Mouse (Mus musculus) lung, embryonic 14.5 days (tissue): ENCODE measurements around the gene Prkca. TPM values are rescaled to one million over a fixed set of nuclear protein-coding genes. Genes with fewer than 3 reads are reported as not detected.

ENCODE experiments used
- ATAC-seq: fragments of 200-750 bp; cut with Nextera tagmentation; 2 replicates; pipeline ENCODE4 v1.8.0; 2017; ENCODE audit warnings: mild to moderate bottlenecking, moderate TSS enrichment, moderate library complexity; ENCODE audit not compliant: insufficient read depth
- DNase-seq: peaks from one replicate; pipeline ENCODE4 v3.0.0-alpha.2; 2015
- H3K27ac ChIP-seq: fragments of 300-500 bp; sonication (generic); 2 replicates; pipeline ENCODE4 v1.5.1; 2014; ENCODE audit warnings: low read depth, mild to moderate bottlenecking, moderate library complexity
- H3K27me3 ChIP-seq: fragments of 300-500 bp; sonication (generic); 2 replicates; pipeline ENCODE4 v1.6.1; 2014; ENCODE audit warnings: low read length, control low read depth; ENCODE audit not compliant: insufficient read depth
- H3K36me3 ChIP-seq: fragments of 300-500 bp; sonication (generic); 2 replicates; pipeline ENCODE4 v1.6.1; 2014; ENCODE audit warnings: control low read depth; ENCODE audit not compliant: insufficient read depth
- H3K4me1 ChIP-seq: fragments of 300-500 bp; sonication (generic); 2 replicates; pipeline ENCODE4 v1.6.1; 2014; ENCODE audit warnings: antibody characterized with exemption, control low read depth; ENCODE audit not compliant: insufficient read depth
- H3K4me2 ChIP-seq: fragments of 300-500 bp; sonication (generic); 2 replicates; pipeline ENCODE4 v1.6.1; 2014; ENCODE audit warnings: mild to moderate bottlenecking
- H3K4me3 ChIP-seq: fragments of 300-500 bp; sonication (generic); 2 replicates; pipeline ENCODE4 v1.5.1; 2014; ENCODE audit warnings: low read depth, low read length
- H3K9ac ChIP-seq: fragments of 300-500 bp; sonication (generic); 2 replicates; pipeline ENCODE4 v1.6.1; 2014
- H3K9me3 ChIP-seq: fragments of 300-500 bp; sonication (generic); 2 replicates; pipeline ENCODE4 v1.6.1; 2016; ENCODE audit warnings: low read depth, low read length, control low read depth
- CTCF ChIP-seq: IDR thresholded peaks from 2 replicates; pipeline ENCODE4 v1.5.1; 2016; ENCODE audit warnings: antibody characterized with exemption, low read depth
- WGBS: fragments of 180-500 bp; shearing (Covaris S2); extraction: QIAGEN DNeasy Blood & Tissue Kit; methylation state at CpG from one replicate; pipeline ENCODE4 v1.1.7; 2014; 5-methylcytosine and 5-hydroxymethylcytosine counted together
- polyA plus RNA-seq: library from polyadenylated mRNA; unstranded; fragments of >200 nt; fragmentation: Nextera tagmentation; extraction: Ambion mirVana; gene quantifications from 2 replicates; pipeline ENCODE4 v1.2.1, GENCODE M21; 2014

Prkca gene
- polyA plus RNA-seq, 1 experiment from 2014 or later: 11.8 TPM

- no peaks in the 10 kb centered on the region for H3K36me3 ChIP-seq
- H3K27ac ChIP-seq: no peak overlapping the region
- DNase-seq (no peak), ATAC-seq (no peak)
- TF ChIP-seq CTCF: no peak
- H3K9ac ChIP-seq: no peak overlapping the region
- no peaks in the 10 kb centered on the region for H3K9me3 ChIP-seq
- H3K4me3 ChIP-seq: no peak overlapping the region
- H3K27me3 ChIP-seq: no peaks in the 10 kb centered on the region
- H3K4me1 ChIP-seq: no peaks in the 10 kb centered on the region
- H3K4me2 ChIP-seq: no peak overlapping the region
- WGBS: 39% methylated on average over 1 of the region's 1 CpGs
These were observed 60.8 kb downstream of the Prkca start for GRCm38 (mm10) chr11:108282850-108283459.

GRCm38 (mm10) chr11:108279748-108280373 is 63.9 kb downstream of the Prkca start:
- H3K27ac ChIP-seq: no peak overlapping the region
- no peak for TF ChIP-seq CTCF
- no peak overlapping the region for H3K4me2 ChIP-seq
- ATAC-seq (peak; percentile 52), DNase-seq (peak; percentile 46)
- peaks cover 7% of the 10 kb centered on the region; the same call in 1 of the 2 replicates for H3K4me1 ChIP-seq
- H3K36me3 ChIP-seq: no peaks in the 10 kb centered on the region
- 79% methylated on average over 1 of the region's 1 CpGs for WGBS
- no peaks in the 10 kb centered on the region for H3K27me3 ChIP-seq
- H3K4me3 ChIP-seq: no peak overlapping the region
- no peaks in the 10 kb centered on the region for H3K9me3 ChIP-seq
- H3K9ac ChIP-seq: no peak overlapping the region

GRCm38 (mm10) chr11:108277096-108277495 is 66.6 kb downstream of the Prkca start:
- TF ChIP-seq CTCF: no peak
- 73% methylated on average over 8 of the region's 8 CpGs for WGBS
- no peak overlapping the region for H3K4me3 ChIP-seq
- H3K27ac ChIP-seq: no peak overlapping the region
- H3K27me3 ChIP-seq: no peaks in the 10 kb centered on the region
- 0 out of 2 replicates have a peak, but pooled peaks have one; percentile 35 for ATAC-seq
- no peaks in the 10 kb centered on the region for H3K9me3 ChIP-seq
- peaks cover 7% of the 10 kb centered on the region; the same call in 1 of the 2 replicates for H3K4me1 ChIP-seq
- H3K9ac ChIP-seq: no peak overlapping the region
- no peak for DNase-seq
- H3K36me3 ChIP-seq: no peaks in the 10 kb centered on the region
- no peak overlapping the region for H3K4me2 ChIP-seq

GRCm38 (mm10) chr11:108276148-108276547 is 67.6 kb downstream of the Prkca start:
- no peak overlapping the region for H3K4me2 ChIP-seq
- H3K4me1 ChIP-seq: peaks cover 9% of the 10 kb centered on the region; the same call in 1 of the 2 replicates
- no peak overlapping the region for H3K4me3 ChIP-seq
- DNase-seq (peak; percentile 55), ATAC-seq (no peak)
- no peak overlapping the region for H3K27ac ChIP-seq
- H3K36me3 ChIP-seq: no peaks in the 10 kb centered on the region
- WGBS: 66% methylated on average over 2 of the region's 2 CpGs
- H3K9me3 ChIP-seq: no peaks in the 10 kb centered on the region
- no peak for TF ChIP-seq CTCF
- no peak overlapping the region for H3K9ac ChIP-seq
- no peaks in the 10 kb centered on the region for H3K27me3 ChIP-seq

- TF ChIP-seq CTCF: no peak
- DNase-seq: no peak
These were observed 69.7 kb downstream of the Prkca start for GRCm38 (mm10) chr11:108274046-108274445.

GRCm38 (mm10) chr11:108273415-108273965 is 70.2 kb downstream of the Prkca start:
- H3K4me3 ChIP-seq: no peak overlapping the region
- H3K9me3 ChIP-seq: no peaks in the 10 kb centered on the region
- no peak overlapping the region for H3K9ac ChIP-seq
- TF ChIP-seq CTCF: no peak
- H3K36me3 ChIP-seq: no peaks in the 10 kb centered on the region
- no peaks in the 10 kb centered on the region for H3K27me3 ChIP-seq
- WGBS: 86% methylated on average over 12 of the region's 12 CpGs
- peaks cover 9% of the 10 kb centered on the region; the same call in 1 of the 2 replicates for H3K4me1 ChIP-seq
- ATAC-seq (no peak), DNase-seq (no peak)
- H3K27ac ChIP-seq: no peak overlapping the region
- no peak overlapping the region for H3K4me2 ChIP-seq

More at GRCm38 (mm10) chr11:108274046-108274445, 69.7 kb downstream of the Prkca start:
- no peak overlapping the region for H3K27ac ChIP-seq
- H3K9ac ChIP-seq: no peak overlapping the region
- H3K4me1 ChIP-seq: peaks cover 9% of the 10 kb centered on the region; the same call in 1 of the 2 replicates
- WGBS: 61% methylated on average over 7 of the region's 7 CpGs
- H3K4me2 ChIP-seq: no peak overlapping the region
- H3K27me3 ChIP-seq: no peaks in the 10 kb centered on the region
- no peaks in the 10 kb centered on the region for H3K36me3 ChIP-seq
- no peaks in the 10 kb centered on the region for H3K9me3 ChIP-seq
- H3K4me3 ChIP-seq: no peak overlapping the region
- ATAC-seq: no peak
